Mouse (Mus musculus) kidney, embryonic 16.5 days (tissue): ENCODE data around the gene 4932414N04Rik. TPM values are rescaled to one million over a fixed set of nuclear protein-coding genes. Genes with fewer than 3 reads are reported as not detected.

Experiments
- polyA plus RNA-seq: library from polyadenylated mRNA; unstranded; fragments of >200 nt; fragmentation: Nextera tagmentation; extraction: Ambion mirVana; gene quantifications from 2 replicates; pipeline ENCODE4 v1.2.1, GENCODE M21; 2015

Gene 4932414N04Rik
- polyA plus RNA-seq, 1 experiment from 2014 or later, result not detected

Other genes starting within 250 kb of the 4932414N04Rik start
- 11.7 and 14.9 TPM in 2 replicates for gene Stk39, start 184.2 kb upstream of the 4932414N04Rik start, polyA plus RNA-seq
- not detected in 2 replicates for gene 4933409G03Rik, start 74.1 kb upstream of the 4932414N04Rik start, polyA plus RNA-seq
- 29.2 and 34.9 TPM in 2 replicates for gene Cers6, start 205.0 kb downstream of the 4932414N04Rik start, polyA plus RNA-seq